Mouse (Mus musculus): ENCODE measurements at regions not wholly inside any gene's neighbourhood (a gene's known extent, or its start where the extent isn't known, plus 50 kb on each side); places are given as distances from the start of the nearest gene placed in this dataset.
A peak's percentile ranks its signal among the peaks of the same experiment; 100 is the strongest.

GRCm38 (mm10) chr5:106789136-106789535 is 92.0 kb upstream of the Zfp644 start:
- DNase-seq (ENCODE audit: low read depth): peak; percentile 73
- no peak for TF ChIP-seq POLR2A (IDR thresholded peaks at IDR 0.05; ENCODE audit: borderline replicate concordance, extremely low read depth, insufficient read depth, insufficient read length, poor library complexity, severe bottlenecking)
- no peak for TF ChIP-seq CTCF (IDR thresholded peaks at IDR 0.05; ENCODE audit: borderline replicate concordance, extremely low read depth, insufficient read depth, insufficient read length)

GRCm38 (mm10) chr5:106785065-106785464 is 88.0 kb upstream of the Zfp644 start:
- TF ChIP-seq CTCF (IDR thresholded peaks at IDR 0.05; ENCODE audit: borderline replicate concordance, extremely low read depth, insufficient read depth, insufficient read length) (peak; percentile 14; the same call in 1 of the 2 replicates), POLR2A (IDR thresholded peaks at IDR 0.05; ENCODE audit: borderline replicate concordance, extremely low read depth, insufficient read depth, insufficient read length, poor library complexity, severe bottlenecking) (no peak)
- DNase-seq (ENCODE audit: low read depth): no peak

- DNase-seq (ENCODE audit: low read depth): no peak
- no peak for TF ChIP-seq POLR2A (IDR thresholded peaks at IDR 0.05; ENCODE audit: borderline replicate concordance, extremely low read depth, insufficient read depth, insufficient read length, poor library complexity, severe bottlenecking)
- no peak for TF ChIP-seq CTCF (IDR thresholded peaks at IDR 0.05; ENCODE audit: borderline replicate concordance, extremely low read depth, insufficient read depth, insufficient read length)
Measured at GRCm38 (mm10) chr5:106783864-106784609, 87.0 kb upstream of the Zfp644 start.

- TF ChIP-seq POLR2A (IDR thresholded peaks at IDR 0.05; ENCODE audit: borderline replicate concordance, extremely low read depth, insufficient read depth, insufficient read length, poor library complexity, severe bottlenecking): no peak
- no peak for TF ChIP-seq CTCF (IDR thresholded peaks at IDR 0.05; ENCODE audit: borderline replicate concordance, extremely low read depth, insufficient read depth, insufficient read length)
- no peak for DNase-seq (ENCODE audit: low read depth)
Measured at GRCm38 (mm10) chr5:106780749-106781148, 83.7 kb upstream of the Zfp644 start.

GRCm38 (mm10) chr5:106778176-106778781 is 81.2 kb upstream of the Zfp644 start:
- peak; percentile 45 for DNase-seq (ENCODE audit: low read depth)
- TF ChIP-seq CTCF (IDR thresholded peaks at IDR 0.05; ENCODE audit: borderline replicate concordance, extremely low read depth, insufficient read depth, insufficient read length) (no peak), POLR2A (IDR thresholded peaks at IDR 0.05; ENCODE audit: borderline replicate concordance, extremely low read depth, insufficient read depth, insufficient read length, poor library complexity, severe bottlenecking) (no peak)

GRCm38 (mm10) chr5:106775010-106775693 is 78.1 kb upstream of the Zfp644 start:
- TF ChIP-seq CTCF (IDR thresholded peaks at IDR 0.05; ENCODE audit: borderline replicate concordance, extremely low read depth, insufficient read depth, insufficient read length) (no peak), POLR2A (IDR thresholded peaks at IDR 0.05; ENCODE audit: borderline replicate concordance, extremely low read depth, insufficient read depth, insufficient read length, poor library complexity, severe bottlenecking) (no peak)
- no peak for DNase-seq (ENCODE audit: low read depth)

- TF ChIP-seq CTCF (IDR thresholded peaks at IDR 0.05; ENCODE audit: borderline replicate concordance, extremely low read depth, insufficient read depth, insufficient read length): no peak
- TF ChIP-seq POLR2A (IDR thresholded peaks at IDR 0.05; ENCODE audit: borderline replicate concordance, extremely low read depth, insufficient read depth, insufficient read length, poor library complexity, severe bottlenecking): no peak
- DNase-seq (ENCODE audit: low read depth): peak; percentile 69
Measured at GRCm38 (mm10) chr5:106773201-106773934, 76.3 kb upstream of the Zfp644 start.

GRCm38 (mm10) chr5:106771029-106771428 is 73.9 kb upstream of the Zfp644 start:
- TF ChIP-seq CTCF (IDR thresholded peaks at IDR 0.05; ENCODE audit: borderline replicate concordance, extremely low read depth, insufficient read depth, insufficient read length) (no peak), POLR2A (IDR thresholded peaks at IDR 0.05; ENCODE audit: borderline replicate concordance, extremely low read depth, insufficient read depth, insufficient read length, poor library complexity, severe bottlenecking) (no peak)

GRCm38 (mm10) chr5:106765335-106765734 is 68.2 kb upstream of the Zfp644 start:
- TF ChIP-seq POLR2A (IDR thresholded peaks at IDR 0.05; ENCODE audit: borderline replicate concordance, extremely low read depth, insufficient read depth, insufficient read length, poor library complexity, severe bottlenecking): no peak
- TF ChIP-seq CTCF (IDR thresholded peaks at IDR 0.05; ENCODE audit: borderline replicate concordance, extremely low read depth, insufficient read depth, insufficient read length): no peak
- DNase-seq (ENCODE audit: low read depth): no peak

More at GRCm38 (mm10) chr5:106771029-106771428, 73.9 kb upstream of the Zfp644 start:
- DNase-seq (ENCODE audit: low read depth): no peak

GRCm38 (mm10) chr5:106763283-106763682 is 66.2 kb upstream of the Zfp644 start:
- no peak for DNase-seq (ENCODE audit: low read depth)
- TF ChIP-seq CTCF (IDR thresholded peaks at IDR 0.05; ENCODE audit: borderline replicate concordance, extremely low read depth, insufficient read depth, insufficient read length) (no peak), POLR2A (IDR thresholded peaks at IDR 0.05; ENCODE audit: borderline replicate concordance, extremely low read depth, insufficient read depth, insufficient read length, poor library complexity, severe bottlenecking) (no peak)

GRCm38 (mm10) chr5:106758036-106758435 is 60.9 kb upstream of the Zfp644 start:
- TF ChIP-seq CTCF (IDR thresholded peaks at IDR 0.05; ENCODE audit: borderline replicate concordance, extremely low read depth, insufficient read depth, insufficient read length) (no peak), POLR2A (IDR thresholded peaks at IDR 0.05; ENCODE audit: borderline replicate concordance, extremely low read depth, insufficient read depth, insufficient read length, poor library complexity, severe bottlenecking) (no peak)
- no peak for DNase-seq (ENCODE audit: low read depth)

Measured in brain, embryonic 14.5 days (tissue).